Mouse (Mus musculus) urinary bladder, postnatal 10 days (tissue): ENCODE data around the gene Spn.

Experiments used
- DNase-seq: peaks from one replicate; pipeline ENCODE4 v3.0.0; 2022; ENCODE audit warnings: low spot score

Spn gene

GRCm38 (mm10) chr7:127140623-127141404, 3.2 kb upstream of the Spn start:
- no peak for DNase-seq

- DNase-seq = no peak
These were observed 1.9 kb upstream of the Spn start for GRCm38 (mm10) chr7:127139562-127139961.

- DNase-seq = no peak
These were observed 1.5 kb upstream of the Spn start for GRCm38 (mm10) chr7:127139100-127139499.

GRCm38 (mm10) chr7:127136181-127137071, 1.2 kb downstream of the Spn start:
- no peak for DNase-seq

GRCm38 (mm10) chr7:127134821-127135447, 2.7 kb downstream of the Spn start:
- no peak for DNase-seq

GRCm38 (mm10) chr7:127133125-127133524, 4.5 kb downstream of the Spn start:
- no peak for DNase-seq

- DNase-seq = no peak
These were observed 8.0 kb downstream of the Spn start for GRCm38 (mm10) chr7:127129638-127130037.

- DNase-seq = no peak
These were observed 15.7 kb downstream of the Spn start, which contains the start of gene Qprt for GRCm38 (mm10) chr7:127121911-127122270. Qprt (minus strand) TSS chr7:127122226.

GRCm38 (mm10) chr7:127121061-127121910, 16.3 kb downstream of the Spn start:
- no peak for DNase-seq

GRCm38 (mm10) chr7:127118671-127119445, 18.8 kb downstream of the Spn start:
- no peak for DNase-seq

GRCm38 (mm10) chr7:127117948-127118347, 19.7 kb downstream of the Spn start:
- DNase-seq = no peak

GRCm38 (mm10) chr7:127116331-127116935, 21.2 kb downstream of the Spn start:
- DNase-seq = no peak

GRCm38 (mm10) chr7:127114920-127115319, 22.7 kb downstream of the Spn start:
- DNase-seq = no peak

- no peak for DNase-seq
These were observed 23.9 kb downstream of the Spn start for GRCm38 (mm10) chr7:127113614-127114259.

GRCm38 (mm10) chr7:127112921-127113597, 24.6 kb downstream of the Spn start:
- DNase-seq = no peak

- no peak for DNase-seq
These were observed 25.3 kb downstream of the Spn start for GRCm38 (mm10) chr7:127112251-127112841.

GRCm38 (mm10) chr7:127111461-127111860, 26.2 kb downstream of the Spn start:
- no peak for DNase-seq

- DNase-seq = no peak
These were observed 27.2 kb downstream of the Spn start for GRCm38 (mm10) chr7:127110239-127111007.
